21 mouse cellular contexts compared by ENCODE assay signal in the genomic region with DNA sequence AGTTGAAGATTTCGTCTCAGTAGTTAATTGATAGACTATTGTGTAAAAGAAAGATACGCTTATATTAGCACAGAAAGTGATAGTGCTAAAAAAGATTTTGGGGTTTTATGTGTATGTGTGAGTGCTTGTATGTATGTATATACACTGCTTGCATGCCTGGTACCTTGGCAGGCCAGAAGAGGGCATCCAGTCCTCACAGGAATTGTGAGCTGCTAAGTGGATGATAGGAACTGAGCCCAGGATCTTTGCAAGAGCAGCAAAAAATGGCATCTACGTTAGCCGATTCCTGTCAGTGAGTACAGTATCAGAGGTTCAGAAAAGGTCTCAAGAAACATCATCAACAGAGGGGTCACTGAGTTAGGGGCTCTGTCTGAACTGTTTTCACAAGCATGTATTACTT. TPM values are rescaled to one million over a fixed set of nuclear protein-coding genes. Genes with fewer than 3 reads are reported as not detected.
DNase-seq lines count a peak whose midpoint lies in the region; ATAC-seq and TF ChIP-seq lines count a peak whose summit lies in the region.
"Had no signal": no experiment of that assay in that cellular context is flagged by ENCODE, and none has a peak within 500 bp of the region (broad histone marks: within the 10 kb centered on the region; RNA-seq: fewer than 3 reads in every experiment).

No protein-coding gene starts in this region.

- H3K27ac ChIP-seq in heart, postnatal 0 days (ENCODE audit: low read depth): no peak overlapping the region
- no peak overlapping the region for H3K27ac ChIP-seq in liver, postnatal 0 days (ENCODE audit: low read depth)
- no peak overlapping the region for H3K27ac ChIP-seq in liver, embryonic 11.5 days (ENCODE audit: low read depth, low read length)
- H3K27ac ChIP-seq: heart, embryonic 10.5 days; hindbrain, embryonic 15.5 days; liver, embryonic 15.5 days had no signal

- TF ChIP-seq CTCF in heart, postnatal 0 days (IDR thresholded peaks at IDR 0.05; ENCODE audit: low read depth): peak; percentile 36
- TF ChIP-seq CTCF in liver, postnatal 0 days (IDR thresholded peaks at IDR 0.05; ENCODE audit: low read depth): peak; percentile 43

- no peaks in the 10 kb centered on the region for H3K27me3 ChIP-seq in heart, postnatal 0 days (ENCODE audit: control insufficient read depth, insufficient read depth, low read length)
- H3K27me3 ChIP-seq in liver, postnatal 0 days (ENCODE audit: insufficient read depth, low read length): no peaks in the 10 kb centered on the region
- no peaks in the 10 kb centered on the region for H3K27me3 ChIP-seq in liver, embryonic 11.5 days (replicated peaks; ENCODE audit: control insufficient read depth, insufficient read depth, low read length)
- H3K27me3 ChIP-seq: hindbrain, embryonic 15.5 days; liver, embryonic 15.5 days had no signal

- 0 out of 2 replicates have a peak, but pooled peaks cover 3% of the 10 kb centered on the region for H3K9me3 ChIP-seq in heart, postnatal 0 days (replicated peaks; ENCODE audit: control insufficient read depth, low read length)
- peaks cover 3% of the 10 kb centered on the region; the same call in 1 of the 2 replicates for H3K9me3 ChIP-seq in liver, postnatal 0 days (ENCODE audit: low read length)
- peaks cover 2% of the 10 kb centered on the region; the same call in 1 of the 2 replicates for H3K9me3 ChIP-seq in liver, embryonic 11.5 days (ENCODE audit: control insufficient read depth, low read length)
- H3K9me3 ChIP-seq: heart, embryonic 10.5 days; hindbrain, embryonic 15.5 days; liver, embryonic 15.5 days had no signal

- ATAC-seq in heart, postnatal 0 days (ENCODE audit: insufficient read depth, low read depth): no peak
- ATAC-seq in liver, postnatal 0 days: no peak
- ATAC-seq in liver, embryonic 11.5 days (replicated peaks; ENCODE audit: low FRiP score): no peak
- ATAC-seq in megakaryocyte, adult 5-6 weeks (ENCODE audit: poor library complexity, severe bottlenecking): 0 out of 2 replicates have a peak, but pooled peaks have one; percentile 35
- ATAC-seq: forebrain, embryonic 16.5 days had no signal

- peaks cover 54% of the 10 kb centered on the region for H3K36me3 ChIP-seq in heart, postnatal 0 days (replicated peaks; ENCODE audit: control insufficient read depth, insufficient read depth, low read length)
- H3K36me3 ChIP-seq in liver, postnatal 0 days (replicated peaks; ENCODE audit: insufficient read depth, low read length): peaks cover 59% of the 10 kb centered on the region
- H3K36me3 ChIP-seq in liver, embryonic 11.5 days (ENCODE audit: control insufficient read depth, insufficient read depth, low read length): peaks cover 42% of the 10 kb centered on the region

- WGBS in heart, postnatal 0 days: 86% methylated on average over 4 of the region's 4 CpGs
- 85% methylated on average over 4 of the region's 4 CpGs for WGBS in liver, postnatal 0 days (ENCODE audit: insufficient replicate concordance)
- WGBS in liver, embryonic 11.5 days: 92% methylated on average over 4 of the region's 4 CpGs

- no peaks in the 10 kb centered on the region for H3K4me1 ChIP-seq in heart, postnatal 0 days (ENCODE audit: control insufficient read depth, insufficient read depth)
- no peaks in the 10 kb centered on the region; the same call in 1 of the 2 replicates for H3K4me1 ChIP-seq in liver, postnatal 0 days (ENCODE audit: insufficient read depth)
- no peaks in the 10 kb centered on the region for H3K4me1 ChIP-seq in liver, embryonic 11.5 days (replicated peaks; ENCODE audit: control insufficient read depth, insufficient read depth, low read length)
- H3K4me1 ChIP-seq: heart, embryonic 10.5 days; hindbrain, embryonic 15.5 days; liver, embryonic 15.5 days had no signal

- H3K9ac ChIP-seq in heart, postnatal 0 days (replicated peaks; ENCODE audit: low read depth, low read length): no peak overlapping the region
- no peak overlapping the region for H3K9ac ChIP-seq in liver, postnatal 0 days (replicated peaks)
- H3K9ac ChIP-seq in liver, embryonic 11.5 days (ENCODE audit: low read depth, low read length): no peak overlapping the region
- H3K9ac ChIP-seq: hindbrain, embryonic 15.5 days; liver, embryonic 15.5 days had no signal

- no peak overlapping the region for H3K4me3 ChIP-seq in heart, postnatal 0 days (ENCODE audit: low read depth, low read length)
- H3K4me3 ChIP-seq in liver, postnatal 0 days (ENCODE audit: low read depth, low read length): no peak overlapping the region
- no peak overlapping the region for H3K4me3 ChIP-seq in liver, embryonic 11.5 days (ENCODE audit: low read depth, low read length)
- H3K4me3 ChIP-seq: heart, embryonic 10.5 days; hindbrain, embryonic 15.5 days; liver, embryonic 15.5 days had no signal

- H3K4me2 ChIP-seq in heart, postnatal 0 days (ENCODE audit: low read depth, low read length): no peak overlapping the region
- no peak overlapping the region for H3K4me2 ChIP-seq in liver, postnatal 0 days (ENCODE audit: low read depth, low read length)
- H3K4me2 ChIP-seq in liver, embryonic 11.5 days: no peak overlapping the region
- H3K4me2 ChIP-seq: hindbrain, embryonic 15.5 days; liver, embryonic 15.5 days had no signal

- no peak for DNase-seq in heart, postnatal 0 days (ENCODE audit: low spot score)
- DNase-seq in heart, adult 8-10 months (ENCODE audit: low spot score): no peak
- no peak for DNase-seq in liver, postnatal 0 days
- no peak for DNase-seq in liver, embryonic 11.5 days (ENCODE audit: low spot score)
- peak; percentile 25 for DNase-seq in ES-CJ7 (ENCODE audit: low read depth, low spot score)
- no peak for DNase-seq in frontal cortex, postnatal 10 days (ENCODE audit: low spot score in 2 of 2)
- DNase-seq in kidney, postnatal 14 days: no peak
- DNase-seq: B cell, adult 2 months; cerebellum, adult 11-12 months; cerebellum, postnatal 36 days; gastrocnemius, postnatal 10 days; heart, postnatal 14 days; kidney, adult 9 months; midbrain, embryonic 14.5 days; right cerebral cortex, postnatal 4 days; thymus, adult 2 months had no signal

- TF ChIP-seq EP300 in heart, postnatal 0 days (IDR thresholded peaks at IDR 0.05; ENCODE audit: low read depth): no peak
- TF ChIP-seq EP300 in liver, postnatal 0 days (IDR thresholded peaks at IDR 0.05; ENCODE audit: low read depth): no peak

RNA-seq across cellular contexts. Expression of a gene that starts 9.0 kb away (rescaled TPM):
- total RNA-seq in heart, postnatal 0 days (2014; rRNA removed; ENCODE audit: low replicate concordance): 33.2 and 33.8 TPM in 2 replicates
- polyA plus RNA-seq in heart, postnatal 0 days (2015; fragmentation: Nextera tagmentation; extraction: Ambion mirVana): 14.1 and 15.1 TPM in 2 replicates
- 10 to 100 TPM in 3 of 4 experiments, 1 to 10 TPM in 1; 9.7 to 11.2 (median 10.8) TPM for total RNA-seq in heart, adult 8-10 months (2022)
- polyA plus RNA-seq in liver, postnatal 0 days (2015; fragmentation: Nextera tagmentation; extraction: Ambion mirVana): 9.3 and 11.0 TPM in 2 replicates
- polyA plus RNA-seq in liver, embryonic 11.5 days (2014; fragmentation: Nextera tagmentation; extraction: Ambion mirVana): 54.1 and 57.6 TPM in 2 replicates
- 18.1 and 18.2 TPM in 2 replicates for total RNA-seq in megakaryocyte, adult 5-6 weeks (2015)
- total RNA-seq in megakaryocyte, adult 5-6 weeks (2017): 33.7 and 37.1 TPM in 2 replicates

RNA-seq across cellular contexts. Expression of a gene that starts 9.1 kb away (rescaled TPM):
- total RNA-seq in heart, postnatal 0 days (2014; rRNA removed; ENCODE audit: low replicate concordance): 4.1 and 7.6 TPM in 2 replicates
- 5.9 and 6.2 TPM in 2 replicates for polyA plus RNA-seq in heart, postnatal 0 days (2015; fragmentation: Nextera tagmentation; extraction: Ambion mirVana)
- under 1 TPM; 0.06 to 0.34 (median 0.20) TPM for total RNA-seq in heart, adult 8-10 months (2022)
- polyA plus RNA-seq in liver, postnatal 0 days (2015; fragmentation: Nextera tagmentation; extraction: Ambion mirVana): 10.7 and 11.8 TPM in 2 replicates
- 70.9 and 79.9 TPM in 2 replicates for polyA plus RNA-seq in liver, embryonic 11.5 days (2014; fragmentation: Nextera tagmentation; extraction: Ambion mirVana)
- 34.7 and 36.7 TPM in 2 replicates for total RNA-seq in megakaryocyte, adult 5-6 weeks (2015)
- 24.2 and 30.4 TPM in 2 replicates for total RNA-seq in megakaryocyte, adult 5-6 weeks (2017)
